Mouse (Mus musculus): ENCODE measurements around the gene Klhl6. TPM values are rescaled to one million over a fixed set of nuclear protein-coding genes. Genes with fewer than 3 reads are reported as not detected.
"Not testable (repeated sequence)": the region's sequence is repeated elsewhere in the genome, so short reads cannot be mapped to it uniquely, and the experiment has no call there.

Gene Klhl6
- total RNA-seq (2021), result 1 to 10 TPM; 5.2 to 6.4 TPM
- long read RNA-seq, experiment 1, partial matches to known transcripts, result 0 of 5 reads
- long read RNA-seq, experiment 1, other reads (novel, unspliced or antisense), result 3 of 5 reads
- long read RNA-seq, experiment 2, partial matches to known transcripts, result 2 of 4 reads
- long read RNA-seq, experiment 2, other reads (novel, unspliced or antisense), result 1 of 4 reads

DNA sequence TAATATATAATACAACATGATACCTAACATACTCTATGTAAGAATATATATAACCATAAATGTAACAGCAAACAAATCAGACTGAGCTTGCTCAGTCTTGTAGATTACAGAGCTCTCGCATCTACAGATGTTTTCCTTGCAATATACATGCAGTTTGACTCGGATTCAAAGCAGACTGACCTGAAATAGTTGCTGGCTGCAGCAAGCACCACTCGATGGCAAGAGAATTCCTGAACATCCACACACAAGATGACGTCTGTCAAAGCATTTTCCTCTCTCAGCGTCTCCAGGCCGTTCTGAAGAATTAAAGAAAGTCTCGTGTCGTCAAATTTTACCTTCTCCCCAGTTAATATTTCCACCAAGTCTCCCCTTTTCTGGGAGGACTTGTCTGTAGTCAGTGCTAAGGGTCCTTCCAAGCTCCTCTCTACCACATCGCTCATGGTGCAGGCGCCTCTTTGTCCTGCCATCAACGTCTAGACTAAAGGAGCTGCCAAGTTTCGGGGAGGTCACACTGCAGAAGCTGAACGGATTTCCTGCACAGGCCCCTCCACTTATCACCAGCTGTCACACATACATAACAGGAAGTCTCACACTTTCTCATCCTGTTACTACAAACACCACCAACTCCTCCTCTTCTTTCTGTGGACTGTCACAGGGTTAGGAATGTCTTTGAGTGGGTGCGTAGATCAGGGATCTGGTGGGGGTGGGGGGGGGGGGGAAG is at the start of gene Klhl6:
Klhl6 (minus strand) TSS at position 501 of the 721 bp plus-strand sequence.
- DNase-seq, result peak; percentile 73 to 85

DNA sequence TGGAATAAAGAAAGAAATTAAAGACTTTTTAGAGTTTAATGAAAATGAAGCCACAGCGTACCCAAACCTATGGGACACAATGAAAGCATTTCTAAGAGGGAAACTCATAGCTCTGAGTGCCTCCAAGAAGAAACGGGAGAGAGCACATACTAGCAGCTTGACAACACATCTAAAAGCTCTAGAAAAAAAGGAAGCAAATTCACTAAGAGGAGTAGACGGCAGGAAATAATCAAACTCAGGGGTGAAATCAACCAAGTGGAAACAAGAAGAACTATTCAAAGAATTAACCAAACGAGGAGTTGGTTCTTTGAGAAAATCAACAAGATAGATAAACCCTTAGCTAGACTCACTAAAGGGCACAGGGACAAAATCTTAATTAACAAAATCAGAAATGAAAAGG is 44.4 kb upstream of the Klhl6 start:
- DNase-seq, result not testable (repeated sequence)

GRCm38 (mm10) chr16:20022821-20023220 is 40.0 kb upstream of the Klhl6 start:
- DNase-seq, result no peak

DNA sequence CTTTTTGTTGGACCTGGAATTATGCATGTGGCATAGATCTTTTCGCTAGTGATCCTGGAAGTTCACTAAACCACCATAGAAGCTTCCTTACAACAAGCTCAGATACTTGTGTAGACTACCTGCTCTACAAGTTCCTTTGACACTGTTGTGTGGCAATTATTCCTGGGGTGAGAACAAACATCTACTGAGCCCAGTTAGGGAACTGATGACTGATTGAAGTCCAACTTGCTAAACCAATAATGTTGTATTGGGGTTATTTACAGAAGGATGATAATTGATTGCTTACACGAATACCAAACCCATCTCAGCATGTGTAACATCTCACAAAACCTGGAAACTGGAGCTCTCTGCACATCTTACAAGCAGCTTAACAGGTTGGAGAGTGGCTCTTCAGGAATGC is 39.0 kb upstream of the Klhl6 start:
- DNase-seq, result no peak

GRCm38 (mm10) chr16:20012647-20013046 is 29.8 kb upstream of the Klhl6 start:
- DNase-seq, result no peak

- DNase-seq, result no peak
Measured at GRCm38 (mm10) chr16:20006066-20006465, 23.2 kb upstream of the Klhl6 start.

DNA sequence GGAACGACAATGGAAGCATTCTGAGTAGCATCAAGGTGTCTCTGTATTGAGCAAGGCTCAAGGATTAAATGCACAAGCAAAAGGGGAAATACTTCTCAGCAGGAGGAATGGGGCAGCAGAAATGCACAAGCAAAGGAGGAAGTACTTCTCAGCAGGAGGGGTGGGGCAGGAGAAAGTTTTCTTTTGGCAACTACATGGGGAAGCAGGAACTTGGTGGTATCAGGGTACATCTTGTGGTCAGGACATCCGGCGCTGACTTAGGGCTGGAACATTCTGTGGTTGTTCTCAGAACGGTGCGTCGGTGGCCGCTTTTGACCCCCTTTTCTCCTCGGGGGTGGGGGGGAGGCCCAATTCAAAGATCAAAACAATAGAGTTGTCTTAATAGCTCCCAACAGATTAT is 17.4 kb upstream of the Klhl6 start:
- DNase-seq, result not testable (repeated sequence)

- DNase-seq, result no peak
Measured at GRCm38 (mm10) chr16:19997616-19998015, 14.8 kb upstream of the Klhl6 start.

- DNase-seq, result not testable (repeated sequence)
Measured at GRCm38 (mm10) chr16:19996913-19997312, 14.1 kb upstream of the Klhl6 start.

GRCm38 (mm10) chr16:19995818-19996217 is 13.0 kb upstream of the Klhl6 start:
- no peak for DNase-seq

- DNase-seq, result no peak
Measured at GRCm38 (mm10) chr16:19993278-19993677, 10.4 kb upstream of the Klhl6 start.

DNA sequence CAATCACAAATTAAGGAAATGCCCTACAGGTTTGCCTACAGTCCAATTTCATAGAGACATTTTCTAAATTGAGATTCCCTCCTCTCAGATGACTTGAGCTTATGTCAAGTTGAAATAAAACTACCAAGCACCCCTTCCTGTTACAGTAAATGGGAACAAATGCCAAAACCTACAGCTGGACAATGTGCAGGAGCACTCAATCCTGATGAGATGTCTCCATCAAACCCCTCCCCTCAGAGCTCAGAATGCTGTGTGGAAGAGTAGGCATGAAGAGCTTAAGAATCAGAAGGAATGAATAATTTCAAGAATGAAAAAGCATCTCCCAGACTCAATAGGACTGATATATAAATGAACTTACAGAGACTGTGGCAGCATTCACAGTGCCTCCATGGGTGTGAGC is 7.7 kb upstream of the Klhl6 start:
- no peak for DNase-seq

- DNase-seq, result no peak
Measured at GRCm38 (mm10) chr16:19987589-19987988, 4.8 kb upstream of the Klhl6 start.

- DNase-seq, result no peak
Measured at GRCm38 (mm10) chr16:19984884-19985643, 2.2 kb upstream of the Klhl6 start.

DNA sequence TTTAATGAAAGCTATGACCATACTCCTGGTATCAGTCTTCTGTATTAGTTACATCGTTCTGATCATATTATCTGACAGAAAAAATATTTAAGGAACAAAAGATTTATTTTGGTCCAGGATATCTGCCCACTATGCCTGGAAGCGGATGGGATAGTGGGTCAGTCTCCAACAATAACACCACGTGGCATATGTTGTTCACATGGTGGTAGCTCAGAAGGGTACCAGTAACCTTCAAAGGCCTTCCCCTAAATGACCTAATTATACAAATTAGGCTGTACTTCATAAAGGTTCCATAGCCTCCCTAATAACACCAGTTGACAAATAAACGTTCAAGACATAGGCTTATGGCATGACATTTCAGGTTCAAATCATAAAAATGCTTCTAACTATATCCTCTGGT is 722 bp upstream of the Klhl6 start:
- no peak for DNase-seq

DNA sequence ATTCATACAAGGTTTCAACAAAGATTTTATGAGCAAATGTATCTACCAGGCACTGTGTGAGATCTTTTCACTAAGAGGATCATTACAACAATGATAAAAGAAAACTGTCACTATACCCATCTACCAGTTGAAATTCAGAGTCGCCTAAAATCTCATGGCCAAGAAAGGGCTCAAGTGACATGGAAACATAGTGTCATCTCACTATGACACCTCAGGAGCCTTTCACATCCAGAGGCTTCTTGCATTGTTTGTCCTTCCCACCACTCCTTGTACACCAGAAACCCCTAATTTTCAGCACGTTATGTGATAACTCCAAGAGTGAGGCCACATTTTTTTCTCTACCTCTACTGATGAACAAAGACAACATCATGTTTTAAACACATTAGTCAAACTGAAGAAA is 1.2 kb downstream of the Klhl6 start:
- no peak for DNase-seq

DNA sequence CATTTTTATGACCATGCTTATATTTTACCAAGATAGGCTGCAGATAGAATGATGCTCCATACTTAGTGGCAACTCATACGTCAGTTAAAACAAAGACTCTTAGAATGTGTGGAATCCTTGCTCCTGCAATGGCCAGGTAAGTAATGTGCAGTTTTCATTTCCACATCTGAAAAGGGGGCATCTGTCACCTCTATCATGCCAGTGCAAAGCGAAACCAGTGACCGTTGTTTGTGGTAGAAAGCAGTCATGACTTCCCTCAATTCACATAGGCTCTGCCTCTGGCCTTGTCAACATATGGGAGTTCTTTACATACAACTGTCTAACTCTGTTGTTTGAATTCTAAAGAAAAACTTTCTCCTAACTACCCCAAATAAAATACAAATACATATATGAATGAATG is 1.8 kb downstream of the Klhl6 start:
- DNase-seq, result no peak

GRCm38 (mm10) chr16:19979755-19980154 is 3.1 kb downstream of the Klhl6 start:
- DNase-seq, result no peak

DNA sequence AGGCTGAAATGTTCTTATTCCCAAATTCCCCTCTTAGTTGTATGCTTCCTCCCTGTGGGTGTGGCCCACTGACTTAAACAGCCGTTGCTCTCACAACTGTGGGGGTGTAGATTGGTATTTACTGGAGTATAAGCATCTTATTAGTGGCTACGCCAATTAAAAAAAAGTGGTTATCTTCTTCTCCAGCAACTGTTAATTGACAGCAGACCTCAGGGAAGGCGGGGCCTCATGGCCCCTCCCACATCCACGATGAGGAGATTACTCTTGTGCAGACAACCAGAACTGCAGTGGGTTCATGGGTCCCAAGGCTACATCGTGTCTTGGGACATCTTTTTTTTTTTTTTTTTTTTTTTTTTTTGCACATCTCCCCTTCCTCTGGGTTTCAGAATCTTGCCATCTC is 5.6 kb downstream of the Klhl6 start:
- DNase-seq, result no peak

GRCm38 (mm10) chr16:19976825-19977224 is 6.0 kb downstream of the Klhl6 start:
- no peak for DNase-seq

DNA sequence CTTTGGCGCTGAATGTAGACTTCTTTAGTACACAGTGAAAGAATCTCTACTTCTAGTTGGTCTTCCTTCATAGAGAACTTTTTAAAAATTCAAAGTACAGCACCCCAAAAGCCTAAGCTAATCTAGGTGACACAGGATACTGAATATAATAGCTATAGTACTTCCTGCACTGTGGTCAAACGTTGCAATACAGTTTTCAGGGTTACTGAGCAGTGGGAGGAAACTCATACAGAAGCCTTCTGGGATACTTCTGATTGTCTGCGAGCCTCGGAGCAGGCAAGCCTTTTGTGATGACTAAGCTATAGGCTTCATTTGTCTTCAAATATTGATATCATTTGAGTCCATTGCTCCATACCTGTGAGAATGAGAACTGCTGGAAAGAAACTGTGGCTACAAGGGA is 7.4 kb downstream of the Klhl6 start:
- no peak for DNase-seq

GRCm38 (mm10) chr16:19973480-19973879 is 9.4 kb downstream of the Klhl6 start:
- peak in 1 of 2 experiments; percentile 57 for DNase-seq

- no peak for DNase-seq
Measured at GRCm38 (mm10) chr16:19972736-19973350, 10.0 kb downstream of the Klhl6 start.
